Mouse (Mus musculus) neural tube, embryonic 14.5 days (tissue): Measurements from ENCODE around the gene Btbd16. TPM values are rescaled to one million over a fixed set of nuclear protein-coding genes. Genes with fewer than 3 reads are reported as not detected.

ENCODE experiments used
- ATAC-seq: fragments of 200-750 bp; cut with Nextera tagmentation; 2 replicates; pipeline ENCODE4 v1.8.0; 2017; ENCODE audit warnings: low read depth, mild to moderate bottlenecking, moderate TSS enrichment, moderate library complexity
- H3K27ac ChIP-seq: fragments of 300-500 bp; sonication (generic); 2 replicates; pipeline ENCODE4 v1.5.1; 2014; ENCODE audit warnings: low read depth, mild to moderate bottlenecking, control low read depth, low read length, moderate library complexity, mixed read lengths
- H3K27me3 ChIP-seq: fragments of 300-500 bp; sonication (generic); 2 replicates; pipeline ENCODE4 v1.6.1; 2014; ENCODE audit warnings: low read length; ENCODE audit not compliant: control insufficient read depth, insufficient read depth
- H3K36me3 ChIP-seq: fragments of 300-500 bp; sonication (generic); 2 replicates; pipeline ENCODE4 v1.6.1; 2014; ENCODE audit warnings: low read length, mixed read lengths; ENCODE audit not compliant: control insufficient read depth, insufficient read depth
- H3K4me1 ChIP-seq: fragments of 300-500 bp; sonication (generic); 2 replicates; pipeline ENCODE4 v1.6.1; 2014; ENCODE audit warnings: low read length; ENCODE audit not compliant: control insufficient read depth, insufficient read depth
- H3K4me2 ChIP-seq: fragments of 300-500 bp; sonication (generic); 2 replicates; pipeline ENCODE4 v1.6.1; 2014; ENCODE audit warnings: mild to moderate bottlenecking, low read depth, low read length, control low read depth
- H3K4me3 ChIP-seq: fragments of 300-500 bp; sonication (generic); 2 replicates; pipeline ENCODE4 v1.5.1; 2014; ENCODE audit warnings: low read depth, low read length, control low read depth, mixed read lengths
- H3K9ac ChIP-seq: fragments of 300-500 bp; sonication (generic); replicated peaks from 2 replicates; pipeline ENCODE4 v1.6.1; 2014; ENCODE audit warnings: low read depth, mild to moderate bottlenecking, control low read depth, low read length, mixed read lengths
- H3K9me3 ChIP-seq: fragments of 300-500 bp; sonication (generic); 2 replicates; pipeline ENCODE4 v1.6.1; 2016; ENCODE audit warnings: low read length; ENCODE audit not compliant: control insufficient read depth
- WGBS: fragments of 180-500 bp; shearing (Covaris S2); extraction: QIAGEN DNeasy Blood & Tissue Kit; methylation state at CpG from one replicate; pipeline ENCODE4 v1.1.7; 2014; 5-methylcytosine and 5-hydroxymethylcytosine counted together
- polyA plus RNA-seq: library from polyadenylated mRNA; unstranded; fragments of >200 nt; fragmentation: Nextera tagmentation; extraction: Ambion mirVana; gene quantifications from 2 replicates; pipeline ENCODE4 v1.2.1, GENCODE M21; 2014

Btbd16 gene
- 0.18 TPM in 1 of 2 replicates, not detected in the other for polyA plus RNA-seq

- H3K36me3 ChIP-seq: no peaks in the 10 kb centered on the region
- no peak within 1 kb of the TSS for H3K4me2 ChIP-seq
- no peak within 1 kb of the TSS for H3K9ac ChIP-seq
- H3K4me3 ChIP-seq: no peak within 1 kb of the TSS
- H3K4me1 ChIP-seq: no peaks in the 10 kb centered on the region
- H3K27me3 ChIP-seq: no peaks in the 10 kb centered on the region
- WGBS: 60% methylated on average over 9 of the region's 9 CpGs
- no peak for ATAC-seq
- H3K9me3 ChIP-seq: no peaks in the 10 kb centered on the region
- H3K27ac ChIP-seq: no peak within 1 kb of the TSS
These were observed at the start of gene Btbd16 for GRCm38 (mm10) chr7:130773914-130774630. Btbd16 (plus strand) TSS chr7:130774069.

- Histone ChIP-seq H3K9ac (no peak overlapping the region), H3K27me3 (no peaks in the 10 kb centered on the region), H3K4me1 (no peaks in the 10 kb centered on the region; the same call in 1 of the 2 replicates), H3K27ac (no peak overlapping the region), H3K9me3 (no peaks in the 10 kb centered on the region), H3K4me2 (no peak overlapping the region), H3K4me3 (no peak overlapping the region), H3K36me3 (peaks cover 18% of the 10 kb centered on the region)
- WGBS: 63% methylated on average over 3 of the region's 3 CpGs
- no peak for ATAC-seq
These were observed 47.7 kb upstream of the Btbd16 start for GRCm38 (mm10) chr7:130726185-130726584.

- no peak overlapping the region for H3K27ac ChIP-seq
- H3K9me3 ChIP-seq: no peaks in the 10 kb centered on the region
- WGBS: 73% methylated on average over 8 of the region's 8 CpGs
- H3K4me3 ChIP-seq: no peak overlapping the region
- H3K27me3 ChIP-seq: no peaks in the 10 kb centered on the region
- no peak for ATAC-seq
- no peak overlapping the region for H3K9ac ChIP-seq
- H3K36me3 ChIP-seq: peaks cover 18% of the 10 kb centered on the region
- H3K4me1 ChIP-seq: peaks cover under 1% of the 10 kb centered on the region; the same call in 1 of the 2 replicates
- no peak overlapping the region for H3K4me2 ChIP-seq
These were observed 47.0 kb upstream of the Btbd16 start for GRCm38 (mm10) chr7:130726724-130727422.

GRCm38 (mm10) chr7:130727560-130727959, 46.3 kb upstream of the Btbd16 start:
- peaks cover 15% of the 10 kb centered on the region for H3K36me3 ChIP-seq
- H3K4me2 ChIP-seq: no peak overlapping the region

GRCm38 (mm10) chr7:130731792-130732191, 42.1 kb upstream of the Btbd16 start:
- Histone ChIP-seq H3K4me3 (no peak overlapping the region), H3K4me2 (no peak overlapping the region), H3K36me3 (peaks cover 20% of the 10 kb centered on the region; the same call in 1 of the 2 replicates), H3K9me3 (no peaks in the 10 kb centered on the region), H3K27ac (peak overlapping the region; percentile 52; the same call in 1 of the 2 replicates), H3K4me1 (peaks cover 10% of the 10 kb centered on the region; the same call in 1 of the 2 replicates), H3K9ac (0 out of 2 replicates have a peak overlapping the region, but pooled peaks have one; percentile 13), H3K27me3 (no peaks in the 10 kb centered on the region)
- WGBS: 63% methylated on average over 7 of the region's 7 CpGs
- no peak for ATAC-seq

More at GRCm38 (mm10) chr7:130727560-130727959, 46.3 kb upstream of the Btbd16 start:
- WGBS: 94% methylated on average over 4 of the region's 4 CpGs
- ATAC-seq: no peak
- Histone ChIP-seq H3K4me1 (peaks cover 6% of the 10 kb centered on the region; the same call in 1 of the 2 replicates), H3K27me3 (no peaks in the 10 kb centered on the region), H3K4me3 (no peak overlapping the region), H3K27ac (no peak overlapping the region), H3K9ac (no peak overlapping the region), H3K9me3 (no peaks in the 10 kb centered on the region)

GRCm38 (mm10) chr7:130732908-130733307, 41.0 kb upstream of the Btbd16 start:
- WGBS: 31% methylated on average over 6 of the region's 6 CpGs
- Histone ChIP-seq H3K27me3 (no peaks in the 10 kb centered on the region), H3K4me2 (no peak overlapping the region), H3K4me3 (no peak overlapping the region), H3K4me1 (peaks cover 10% of the 10 kb centered on the region; the same call in 1 of the 2 replicates), H3K27ac (peak overlapping the region; percentile 63; the same call in 1 of the 2 replicates), H3K9ac (no peak overlapping the region), H3K9me3 (no peaks in the 10 kb centered on the region), H3K36me3 (peaks cover 27% of the 10 kb centered on the region)
- ATAC-seq: peak; percentile 52; the same call in 1 of the 2 replicates

GRCm38 (mm10) chr7:130733423-130733822, 40.4 kb upstream of the Btbd16 start:
- Histone ChIP-seq H3K27ac (no peak overlapping the region), H3K36me3 (peaks cover 29% of the 10 kb centered on the region)
- no peak for ATAC-seq

GRCm38 (mm10) chr7:130734195-130734787, 39.6 kb upstream of the Btbd16 start:
- no peak overlapping the region for H3K27ac ChIP-seq
- 100% methylated on average over 2 of the region's 2 CpGs for WGBS
- no peak overlapping the region for H3K4me3 ChIP-seq
- H3K4me1 ChIP-seq: peaks cover 10% of the 10 kb centered on the region; the same call in 1 of the 2 replicates
- no peak for ATAC-seq
- no peak overlapping the region for H3K9ac ChIP-seq
- H3K36me3 ChIP-seq: peaks cover 22% of the 10 kb centered on the region
- H3K4me2 ChIP-seq: no peak overlapping the region
- no peaks in the 10 kb centered on the region for H3K27me3 ChIP-seq
- no peaks in the 10 kb centered on the region for H3K9me3 ChIP-seq

More at GRCm38 (mm10) chr7:130733423-130733822, 40.4 kb upstream of the Btbd16 start:
- Histone ChIP-seq H3K4me2 (no peak overlapping the region), H3K4me3 (no peak overlapping the region), H3K4me1 (peaks cover 10% of the 10 kb centered on the region; the same call in 1 of the 2 replicates), H3K9me3 (no peaks in the 10 kb centered on the region), H3K9ac (no peak overlapping the region), H3K27me3 (no peaks in the 10 kb centered on the region)
- WGBS: 93% methylated on average over 8 of the region's 8 CpGs
